Mouse (Mus musculus): ENCODE results near the gene Pdxk. TPM values are rescaled to one million over a fixed set of nuclear protein-coding genes. Genes with fewer than 3 reads are reported as not detected.

The Pdxk gene
- polyA plus RNA-seq, 1 experiment from 2014 or later: 10.0 TPM

DNA sequence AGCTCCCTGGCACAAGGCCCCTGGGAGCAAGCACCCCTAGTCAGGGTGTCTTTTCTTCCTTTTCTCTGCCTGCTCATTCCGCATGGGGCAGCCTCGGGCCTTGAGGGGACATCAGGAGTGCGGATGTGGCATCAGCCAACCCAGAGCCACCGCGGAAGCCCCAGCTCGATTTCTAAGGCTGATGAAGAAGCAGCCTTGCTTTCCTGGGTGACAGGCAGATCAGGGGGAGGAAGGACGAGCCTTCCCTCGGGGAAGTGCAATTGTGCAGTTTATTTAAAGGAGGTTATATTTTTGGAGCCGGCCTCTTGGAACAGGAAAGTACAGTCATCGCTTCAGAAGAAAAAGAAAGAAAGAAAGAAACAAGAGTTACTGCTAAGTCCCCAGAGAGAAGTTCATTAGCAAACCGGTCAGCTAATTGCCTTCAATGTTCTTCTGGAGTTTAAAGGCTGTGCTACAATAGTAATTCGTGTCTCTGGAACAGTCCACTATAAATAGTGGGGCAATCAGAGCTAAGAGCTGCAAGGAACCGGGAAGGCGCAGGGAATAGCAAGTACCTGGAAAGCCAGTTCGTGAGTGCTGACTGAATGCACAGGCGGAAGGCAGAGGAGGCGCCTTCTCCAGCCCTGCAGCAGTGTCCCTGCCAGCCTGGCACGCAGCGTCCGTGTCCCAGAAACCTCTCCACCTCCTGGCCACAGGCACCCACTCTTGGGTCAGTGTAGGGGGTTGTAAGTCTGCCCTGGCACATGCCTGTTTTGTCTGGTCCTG is 76.4 kb downstream of the Pdxk start:
- no peak for ATAC-seq (ENCODE audit: low FRiP score)
- H3K27ac ChIP-seq: no peak overlapping the region
- peaks cover 5% of the 10 kb centered on the region; the same call in 1 of the 2 replicates for H3K4me1 ChIP-seq
- H3K9me3 ChIP-seq: no peaks in the 10 kb centered on the region
- H3K36me3 ChIP-seq (replicated peaks): no peaks in the 10 kb centered on the region
- peaks cover 44% of the 10 kb centered on the region for H3K27me3 ChIP-seq
- no peak overlapping the region for H3K9ac ChIP-seq
- no peak overlapping the region for H3K4me3 ChIP-seq (replicated peaks)
- 63% methylated on average over 20 of the region's 20 CpGs for WGBS
- no peak overlapping the region for H3K4me2 ChIP-seq

Small RNAs within 50 kb of the gene (microRNA-seq; reads per million reads assigned to microRNA genes)
- not detected for gene Mir6410
- gene Mir6907: 2.7 reads per million, percentile 4 among the genes with 10 or more reads in this experiment
- gene Mir6908: 0.73 reads per million

Other genes with a start within 250 kb of the Pdxk start
- gene Trappc10, start 220.3 kb downstream of the Pdxk start, polyA plus RNA-seq (2016; fragmentation: Nextera tagmentation; extraction: Ambion mirVana): 25.1 and 26.3 TPM in 2 replicates
- gene Agpat3, start 112.5 kb downstream of the Pdxk start, polyA plus RNA-seq (2016; fragmentation: Nextera tagmentation; extraction: Ambion mirVana): 52.5 and 58.0 TPM in 2 replicates
- 326 and 329 TPM in 2 replicates for gene Rrp1, start 51.9 kb downstream of the Pdxk start, polyA plus RNA-seq (2016; fragmentation: Nextera tagmentation; extraction: Ambion mirVana)
- gene Cstb, start 39.3 kb downstream of the Pdxk start, polyA plus RNA-seq (2016; fragmentation: Nextera tagmentation; extraction: Ambion mirVana): 118 and 120 TPM in 2 replicates
- not detected in 2 replicates for gene Olfr1358, start 52.5 kb upstream of the Pdxk start, polyA plus RNA-seq (2016; fragmentation: Nextera tagmentation; extraction: Ambion mirVana)
- gene Ilvbl, start 109.4 kb upstream of the Pdxk start, polyA plus RNA-seq (2016; fragmentation: Nextera tagmentation; extraction: Ambion mirVana): 39.0 and 39.3 TPM in 2 replicates
- 8.3 and 8.5 TPM in 2 replicates for gene Syde1, start 127.0 kb upstream of the Pdxk start, polyA plus RNA-seq (2016; fragmentation: Nextera tagmentation; extraction: Ambion mirVana)
- gene Olfr1357, start 153.1 kb upstream of the Pdxk start, polyA plus RNA-seq (2016; fragmentation: Nextera tagmentation; extraction: Ambion mirVana): not detected in 2 replicates